Mouse (Mus musculus) kidney, postnatal 14 days (tissue): Measurements from ENCODE around the gene Zfp410.
"Not testable (repeated sequence)": the region's sequence is repeated elsewhere in the genome, so short reads cannot be mapped to it uniquely, and the experiment has no call there.

Source experiments
- DNase-seq: peaks from one replicate; pipeline ENCODE4 v3.0.0; 2022; ENCODE audit warnings: mixed read lengths

Gene Zfp410

GRCm38 (mm10) chr12:84316721-84317621 lies at the start of gene Zfp410:
Gene Zfp410 (plus strand): TSS chr12:84316852.
- DNase-seq: peak; percentile 94

GRCm38 (mm10) chr12:84267264-84267663 lies 49.4 kb upstream of the Zfp410 start:
- DNase-seq: no peak

- DNase-seq: peak; percentile 19
Observed at GRCm38 (mm10) chr12:84273366-84273765, 43.3 kb upstream of the Zfp410 start.

DNA sequence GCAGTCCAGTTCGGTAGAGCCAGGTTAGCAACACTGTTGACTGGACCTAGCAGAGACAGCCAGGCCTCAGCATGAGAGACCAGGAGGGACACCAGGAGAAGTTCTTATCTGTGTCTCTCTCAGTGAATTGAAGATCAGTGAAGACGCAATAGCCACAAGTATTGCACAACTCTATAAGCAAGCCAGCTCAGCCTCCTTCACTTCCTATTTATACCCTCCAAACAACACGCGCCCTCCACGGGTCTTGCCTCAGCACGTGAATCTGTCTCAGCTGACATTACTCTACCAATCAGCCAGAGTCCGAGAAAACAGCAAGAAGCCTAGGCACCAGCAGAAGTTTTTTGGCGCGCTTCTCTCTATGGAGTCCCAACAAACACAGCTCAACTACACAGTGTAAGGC lies 41.4 kb upstream of the Zfp410 start:
- DNase-seq: no peak

GRCm38 (mm10) chr12:84276288-84276687 lies 40.4 kb upstream of the Zfp410 start:
- no peak for DNase-seq

DNA sequence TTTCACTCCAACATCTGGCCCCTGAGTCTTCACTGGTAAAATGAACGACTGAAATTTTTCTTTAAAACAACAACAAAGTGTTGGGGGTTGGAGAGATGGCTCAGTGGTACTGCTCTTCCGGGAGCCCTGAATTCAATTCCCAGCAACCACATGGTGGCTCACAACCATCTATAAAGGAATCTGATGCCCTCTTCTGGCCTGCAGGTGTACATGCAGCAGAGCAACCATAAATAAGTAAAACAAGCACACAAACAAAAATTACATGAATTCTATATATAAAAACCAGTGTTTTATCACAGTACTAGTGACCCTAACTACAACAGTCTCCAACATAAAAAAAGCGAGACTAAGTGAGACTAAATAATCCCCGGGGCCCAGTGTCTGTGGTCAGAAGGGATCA lies 39.9 kb upstream of the Zfp410 start:
- DNase-seq: no peak

DNA sequence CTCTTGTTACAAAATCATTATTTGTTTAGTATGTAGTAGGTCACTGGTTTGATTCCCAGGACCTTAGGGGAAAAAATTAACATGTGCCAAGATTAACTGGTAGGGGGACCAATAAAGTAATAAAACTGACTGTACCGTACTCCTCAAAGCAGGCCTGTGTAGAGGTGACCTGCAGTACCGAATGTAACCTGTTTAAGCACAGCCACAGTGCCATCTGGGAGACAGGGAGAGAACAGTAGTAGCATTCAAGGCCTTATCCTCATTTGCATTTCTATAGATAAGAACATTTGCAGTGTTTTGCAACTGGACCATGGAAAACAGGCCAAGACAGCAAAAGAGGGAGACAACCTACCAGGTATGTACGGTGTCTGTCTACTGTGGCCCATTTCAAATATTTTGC lies 38.8 kb upstream of the Zfp410 start:
- DNase-seq: no peak

- peak; percentile 38 for DNase-seq
Observed at GRCm38 (mm10) chr12:84278901-84279300, 37.8 kb upstream of the Zfp410 start.

GRCm38 (mm10) chr12:84284391-84284790 lies 32.3 kb upstream of the Zfp410 start:
- no peak for DNase-seq

- peak; percentile 96 for DNase-seq
Observed at GRCm38 (mm10) chr12:84284885-84285592, 31.6 kb upstream of the Zfp410 start, which contains the start of gene Ptgr2. Gene Ptgr2 (plus strand): TSS chr12:84285232.

- DNase-seq: no peak
Observed at GRCm38 (mm10) chr12:84285593-84285968, 31.1 kb upstream of the Zfp410 start.

GRCm38 (mm10) chr12:84288461-84288860 lies 28.2 kb upstream of the Zfp410 start:
- peak; percentile 52 for DNase-seq

DNA sequence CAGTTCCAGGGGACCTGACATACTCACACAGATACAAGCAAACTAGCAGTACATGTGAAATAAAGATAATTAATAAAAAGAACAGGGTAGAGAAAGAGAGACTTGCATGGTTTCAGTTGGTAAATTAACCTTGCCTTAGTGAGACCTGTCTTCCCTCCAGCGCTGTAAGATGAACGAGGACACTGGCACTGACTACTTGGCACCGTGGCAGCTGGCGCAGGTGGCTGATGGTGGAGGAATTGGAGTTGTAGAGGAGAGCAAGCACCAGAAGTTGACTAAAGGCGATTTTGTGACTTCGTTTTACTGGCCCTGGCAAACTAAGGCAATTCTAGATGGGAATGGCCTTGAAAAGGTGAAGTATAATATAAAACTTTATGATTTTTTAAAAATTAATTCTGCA lies 18.8 kb upstream of the Zfp410 start:
- no peak for DNase-seq

- no peak for DNase-seq
Observed at GRCm38 (mm10) chr12:84299265-84299664, 17.4 kb upstream of the Zfp410 start.

- DNase-seq: no peak
Observed at GRCm38 (mm10) chr12:84304101-84304500, 12.6 kb upstream of the Zfp410 start.

GRCm38 (mm10) chr12:84304554-84304953 lies 12.1 kb upstream of the Zfp410 start:
- DNase-seq: no peak

GRCm38 (mm10) chr12:84311306-84311705 lies 5.3 kb upstream of the Zfp410 start:
- DNase-seq: no peak

GRCm38 (mm10) chr12:84316006-84316405 lies 646 bp upstream of the Zfp410 start:
- no peak for DNase-seq

DNA sequence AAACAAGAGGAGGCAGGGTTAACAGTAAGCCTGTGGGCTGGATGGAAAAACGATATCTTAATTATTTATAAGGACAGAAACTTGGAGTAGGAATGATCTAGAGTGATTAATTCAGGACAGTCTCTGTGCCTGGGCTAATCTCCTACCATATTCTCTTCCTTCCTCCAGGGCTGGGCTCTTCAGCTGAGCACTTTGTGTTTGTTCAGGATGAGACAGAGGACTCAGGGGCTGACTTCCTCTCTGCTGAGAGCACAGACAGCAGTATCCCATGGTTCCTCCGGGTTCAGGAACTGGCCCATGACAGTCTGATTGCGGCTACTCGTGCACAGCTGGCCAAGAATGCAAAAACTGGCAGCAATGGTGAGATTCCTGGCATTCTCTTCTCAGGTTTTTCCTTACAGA lies 10.5 kb downstream of the Zfp410 start:
- peak; percentile 69 for DNase-seq

DNA sequence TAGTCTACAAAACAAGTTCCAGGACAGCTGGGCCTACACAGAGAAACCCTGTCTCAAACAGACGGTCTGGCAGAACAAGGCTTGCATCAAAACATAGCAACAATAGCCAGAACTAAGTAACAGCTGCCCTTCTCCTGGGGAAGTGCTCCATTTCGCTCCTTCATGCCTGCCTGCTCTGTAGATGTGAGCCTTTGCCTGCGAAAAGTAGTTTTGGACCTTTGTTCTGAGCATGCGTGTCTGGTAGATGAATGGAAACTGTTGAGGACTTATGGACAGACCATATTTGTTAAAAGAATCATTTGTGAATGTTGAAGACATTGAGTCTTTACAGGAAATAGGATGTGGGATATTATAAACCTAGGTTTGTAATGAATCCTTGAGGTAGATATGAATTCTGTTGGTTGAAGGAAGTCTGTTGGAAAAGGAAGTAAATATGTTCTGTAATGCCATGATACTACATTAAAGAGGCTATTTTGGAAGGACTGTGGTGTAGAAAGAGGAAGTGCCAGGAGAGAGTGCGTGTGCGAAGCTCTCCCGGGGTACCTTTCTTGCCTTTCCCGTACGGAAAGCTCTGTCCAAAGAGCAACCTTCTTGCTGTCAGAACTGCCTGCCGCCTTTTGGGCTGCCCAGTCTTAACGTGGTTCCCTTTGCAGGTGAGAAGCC lies 20.4 kb downstream of the Zfp410 start:
- DNase-seq: no peak

GRCm38 (mm10) chr12:84347192-84347591 lies 30.5 kb downstream of the Zfp410 start:
- DNase-seq: peak; percentile 34

DNA sequence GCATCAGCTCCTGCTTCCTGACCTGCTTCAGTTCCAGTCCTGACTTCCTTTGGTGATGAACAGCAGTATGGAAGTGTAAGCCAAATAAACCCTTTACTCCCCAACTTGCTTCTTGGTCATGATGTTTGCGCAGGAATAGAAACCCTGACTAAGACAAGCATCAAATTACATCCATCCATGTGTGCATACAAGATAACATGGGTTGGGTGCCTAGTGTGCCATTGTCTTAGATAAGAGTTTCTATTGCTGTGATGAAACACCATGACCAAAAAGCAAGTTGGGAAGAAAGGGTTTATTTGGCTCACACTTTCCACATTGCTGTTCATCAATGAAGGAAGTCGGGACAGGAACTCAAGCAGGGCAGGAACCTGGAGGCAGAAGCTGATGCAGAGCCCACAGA lies 42.0 kb downstream of the Zfp410 start:
- DNase-seq: not testable (repeated sequence)
